Mouse (Mus musculus) liver, embryonic 13.5 days (tissue): ENCODE results near the gene Lrrc23. TPM values are rescaled to one million over a fixed set of nuclear protein-coding genes. Genes with fewer than 3 reads are reported as not detected.
"Not testable (repeated sequence)": the region's sequence is repeated elsewhere in the genome, so short reads cannot be mapped to it uniquely, and the experiment has no call there.

Source experiments
- ATAC-seq: fragments of 200-750 bp; cut with Nextera tagmentation; 2 replicates; pipeline ENCODE4 v1.8.0; 2017; ENCODE audit warnings: low read depth, mild to moderate bottlenecking, moderate number of reproducible peaks, moderate library complexity
- DNase-seq: peaks from one replicate; pipeline ENCODE4 v3.0.0; 2022
- H3K27ac ChIP-seq: fragments of 300-500 bp; sonication (generic); 2 replicates; pipeline ENCODE4 v1.5.1; 2015; ENCODE audit warnings: moderate library complexity, mild to moderate bottlenecking, inconsistent platforms
- H3K27me3 ChIP-seq: fragments of 300-500 bp; sonication (generic); 2 replicates; pipeline ENCODE4 v1.6.1; 2015; ENCODE audit warnings: mild to moderate bottlenecking, inconsistent platforms
- H3K36me3 ChIP-seq: fragments of 300-500 bp; sonication (generic); 2 replicates; pipeline ENCODE4 v1.6.1; 2015; ENCODE audit warnings: mild to moderate bottlenecking, inconsistent platforms
- H3K4me1 ChIP-seq: fragments of 300-500 bp; sonication (generic); replicated peaks from 2 replicates; pipeline ENCODE4 v1.6.1; 2015; ENCODE audit warnings: inconsistent platforms
- H3K4me2 ChIP-seq: fragments of 300-500 bp; sonication (generic); 2 replicates; pipeline ENCODE4 v1.6.1; 2015; ENCODE audit warnings: inconsistent platforms, mild to moderate bottlenecking, moderate library complexity
- H3K4me3 ChIP-seq: fragments of 300-500 bp; sonication (generic); replicated peaks from 2 replicates; pipeline ENCODE4 v1.5.1; 2015; ENCODE audit warnings: mild to moderate bottlenecking, inconsistent platforms
- H3K9ac ChIP-seq: fragments of 300-500 bp; sonication (generic); 2 replicates; pipeline ENCODE4 v1.6.1; 2015; ENCODE audit warnings: mild to moderate bottlenecking, inconsistent platforms
- H3K9me3 ChIP-seq: fragments of 300-500 bp; sonication (generic); replicated peaks from 2 replicates; pipeline ENCODE4 v1.6.1; 2016; ENCODE audit warnings: inconsistent platforms
- WGBS: fragments of 180-500 bp; shearing (Covaris S2); methylation state at CpG from one replicate; pipeline ENCODE4 v1.1.7; 2015; ENCODE audit not compliant: insufficient replicate concordance; 5-methylcytosine and 5-hydroxymethylcytosine counted together
- polyA plus RNA-seq: library from polyadenylated mRNA; unstranded; fragments of >200 nt; fragmentation: Nextera tagmentation; extraction: Ambion mirVana; gene quantifications from 2 replicates; pipeline ENCODE4 v1.2.1, GENCODE M21; 2015

Gene Lrrc23
- polyA plus RNA-seq, 1 experiment from 2014 or later: not detected

DNA sequence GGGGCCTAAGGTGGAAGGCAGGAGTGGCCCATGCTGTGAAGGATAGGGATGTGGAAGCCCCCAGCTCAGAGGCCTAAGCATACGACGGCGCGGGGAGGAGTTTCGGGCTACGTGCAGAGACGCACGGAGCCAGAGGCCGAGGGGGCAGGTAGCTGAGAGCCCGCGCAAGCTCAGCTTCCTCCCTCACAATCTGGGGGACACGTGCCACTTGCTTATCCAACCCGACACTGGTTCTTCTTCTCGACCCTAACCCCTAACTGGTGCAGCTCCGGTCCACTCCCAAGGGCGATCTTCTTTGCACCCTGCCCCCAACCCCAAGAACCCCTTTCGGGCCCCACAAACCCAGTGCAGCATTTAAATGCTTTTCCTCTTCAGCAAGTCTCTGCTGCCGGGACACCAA is 34.0 kb upstream of the Lrrc23 start:
- peaks cover 65% of the 10 kb centered on the region for H3K4me1 ChIP-seq
- H3K9me3 ChIP-seq: no peaks in the 10 kb centered on the region
- WGBS: under 1% methylated on average over 18 of the region's 18 CpGs
- peak; percentile 56 for ATAC-seq
- peak overlapping the region; percentile 84 for H3K9ac ChIP-seq
- H3K36me3 ChIP-seq: peaks cover 63% of the 10 kb centered on the region
- DNase-seq: peak; percentile 69
- H3K27me3 ChIP-seq: no peaks in the 10 kb centered on the region
- peak overlapping the region; percentile 89 for H3K27ac ChIP-seq
- H3K4me2 ChIP-seq: peak overlapping the region; percentile 90
- H3K4me3 ChIP-seq: peak overlapping the region; percentile 73

DNA sequence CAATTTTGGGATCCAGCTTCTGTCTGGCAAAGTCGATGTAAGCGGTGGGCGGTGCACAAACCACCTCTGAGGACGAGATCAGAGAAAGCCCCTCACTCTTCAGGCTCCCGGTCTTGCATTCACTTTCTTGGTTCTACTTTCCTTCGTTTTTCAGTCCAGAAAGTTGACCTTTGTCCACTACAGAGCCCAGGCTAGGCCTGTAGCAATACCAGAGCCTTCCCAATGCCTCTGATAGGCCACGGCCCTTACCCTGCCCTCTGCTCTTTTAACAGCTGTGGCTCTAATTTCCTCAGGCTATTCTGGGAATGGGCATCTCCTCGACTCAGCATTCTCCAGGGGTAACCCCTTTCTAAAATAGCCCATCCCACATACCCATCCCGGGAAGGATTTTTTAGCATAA is 33.3 kb upstream of the Lrrc23 start:
- H3K36me3 ChIP-seq: peaks cover 56% of the 10 kb centered on the region
- DNase-seq (no peak), ATAC-seq (no peak)
- WGBS: 21% methylated on average over 9 of the region's 9 CpGs
- H3K4me3 ChIP-seq: peak overlapping the region; percentile 73
- H3K27ac ChIP-seq: peak overlapping the region; percentile 89
- peaks cover 67% of the 10 kb centered on the region for H3K4me1 ChIP-seq
- H3K9ac ChIP-seq: peak overlapping the region; percentile 84
- H3K27me3 ChIP-seq: no peaks in the 10 kb centered on the region
- H3K9me3 ChIP-seq: no peaks in the 10 kb centered on the region
- H3K4me2 ChIP-seq: peak overlapping the region; percentile 90

DNA sequence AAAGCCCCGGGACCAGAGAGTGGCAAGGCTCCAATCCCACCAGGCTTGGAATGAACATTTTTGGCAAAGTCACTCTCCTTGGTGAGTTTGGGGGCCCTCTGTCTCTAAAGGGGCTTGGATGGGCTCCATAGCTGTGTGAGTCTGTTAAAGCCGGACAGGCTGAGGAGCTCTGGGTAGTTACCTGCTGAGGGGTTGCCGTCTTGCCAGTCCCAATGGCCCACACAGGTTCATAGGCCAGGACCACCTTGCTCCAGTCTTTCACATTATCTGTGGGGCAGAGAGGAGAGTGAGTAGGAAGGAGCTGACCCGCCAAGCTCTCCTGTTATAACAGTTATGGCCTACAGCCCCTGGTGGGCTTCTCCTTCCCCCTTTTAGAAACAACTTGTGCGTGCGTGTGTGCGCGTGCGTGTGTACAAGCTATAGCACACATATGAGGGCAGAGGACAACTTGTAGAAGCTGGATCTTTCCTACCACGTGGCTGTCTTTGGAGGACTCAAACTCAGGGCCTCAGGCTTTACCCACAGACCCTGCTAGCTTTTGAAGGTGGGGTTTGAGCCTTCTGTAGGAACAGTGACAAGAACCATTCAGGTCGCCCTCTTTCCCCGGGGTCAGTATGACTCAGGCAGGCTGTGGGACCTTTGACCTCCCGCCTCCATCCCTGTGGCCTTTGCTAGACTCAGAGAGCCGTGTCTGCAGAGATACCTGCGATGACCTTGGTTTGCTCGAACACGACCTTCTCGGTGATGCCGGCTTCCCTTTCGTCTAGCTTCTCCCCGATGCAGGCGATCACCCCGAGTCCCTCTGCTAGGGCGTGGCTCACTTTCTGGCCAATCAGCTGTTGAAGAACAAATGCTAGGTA is 32.4 kb upstream of the Lrrc23 start:
- peak overlapping the region; percentile 90 for H3K4me2 ChIP-seq
- peak overlapping the region; percentile 84 for H3K9ac ChIP-seq
- DNase-seq (peak; percentile 18), ATAC-seq (no peak)
- H3K27ac ChIP-seq: peak overlapping the region; percentile 89
- H3K4me3 ChIP-seq: peak overlapping the region; percentile 73
- H3K9me3 ChIP-seq: no peaks in the 10 kb centered on the region
- peaks cover 76% of the 10 kb centered on the region for H3K4me1 ChIP-seq
- H3K36me3 ChIP-seq: peaks cover 47% of the 10 kb centered on the region
- no peaks in the 10 kb centered on the region for H3K27me3 ChIP-seq
- WGBS: 76% methylated on average over 24 of the region's 24 CpGs

GRCm38 (mm10) chr6:124811403-124811665 is 31.8 kb upstream of the Lrrc23 start:
- ATAC-seq: no peak
- Histone ChIP-seq H3K9me3 (no peaks in the 10 kb centered on the region), H3K27me3 (no peaks in the 10 kb centered on the region), H3K4me1 (peaks cover 82% of the 10 kb centered on the region), H3K9ac (no peak overlapping the region), H3K27ac (peak overlapping the region; percentile 89), H3K4me3 (no peak overlapping the region), H3K36me3 (peaks cover 41% of the 10 kb centered on the region), H3K4me2 (0 out of 2 replicates have a peak overlapping the region, but pooled peaks have one; percentile 10)
- no peak for DNase-seq
- WGBS: 85% methylated on average over 4 of the region's 4 CpGs

DNA sequence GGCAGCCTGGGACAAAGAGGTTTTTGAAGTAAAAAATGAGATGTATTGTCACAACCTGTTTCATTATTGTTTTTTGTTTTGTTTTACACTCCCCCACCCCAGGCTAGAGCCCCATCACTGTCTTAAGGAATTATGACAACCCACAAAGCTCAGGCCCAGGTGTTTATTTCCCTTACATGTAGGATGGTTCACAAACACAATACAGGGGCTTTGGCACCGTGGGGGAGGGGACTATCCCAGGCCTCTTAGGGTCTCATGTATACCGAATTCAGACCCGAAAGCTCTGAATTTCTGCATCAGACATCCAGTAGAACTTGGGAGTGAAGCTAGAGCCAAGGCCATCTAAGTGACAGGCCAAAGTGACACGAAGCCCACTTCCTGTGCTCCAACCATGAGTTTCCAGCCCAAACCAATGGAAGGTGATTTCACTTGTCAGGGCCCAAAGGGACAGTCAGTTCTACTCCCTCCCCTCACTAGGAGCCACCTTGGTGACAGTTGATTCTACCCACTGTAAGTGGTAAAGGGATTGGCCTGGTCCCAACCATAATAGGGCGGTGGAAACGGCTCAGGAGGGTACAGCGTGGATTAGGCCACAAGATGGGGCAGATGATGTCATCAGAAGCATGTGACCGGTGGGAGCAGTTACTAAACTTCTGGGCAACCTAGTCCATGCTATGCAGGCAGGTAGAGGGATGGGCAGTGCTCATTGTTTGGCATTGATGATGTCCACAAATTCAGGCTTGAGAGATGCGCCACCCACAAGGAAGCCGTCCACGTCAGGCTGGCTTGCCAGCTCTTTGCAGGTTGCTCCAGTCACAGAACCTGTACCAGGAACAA is 31.3 kb upstream of the Lrrc23 start:
- Histone ChIP-seq H3K4me2 (peak overlapping the region; percentile 100), H3K27ac (peak overlapping the region; percentile 97; the same call in 1 of the 2 replicates), H3K4me1 (peaks cover 87% of the 10 kb centered on the region), H3K9ac (peak overlapping the region; percentile 92; the same call in 1 of the 2 replicates), H3K36me3 (peaks cover 37% of the 10 kb centered on the region)
- H3K4me3 ChIP-seq, ATAC-seq, DNase-seq, H3K27me3 ChIP-seq, H3K9me3 ChIP-seq: not testable (repeated sequence)
- 73% methylated on average over 11 of the region's 11 CpGs for WGBS

- no peak for DNase-seq
- Histone ChIP-seq H3K27me3 (no peaks in the 10 kb centered on the region), H3K9me3 (no peaks in the 10 kb centered on the region), H3K4me2 (peak overlapping the region; percentile 100), H3K36me3 (peaks cover 30% of the 10 kb centered on the region), H3K27ac (peak overlapping the region; percentile 97), H3K4me3 (peak overlapping the region; percentile 86), H3K9ac (peak overlapping the region; percentile 92), H3K4me1 (peaks cover 88% of the 10 kb centered on the region)
- 0 out of 2 replicates have a peak, but pooled peaks have one; percentile 0 for ATAC-seq
- 44% methylated on average over 14 of the region's 14 CpGs for WGBS
Measured at GRCm38 (mm10) chr6:124809775-124810538, 30.4 kb upstream of the Lrrc23 start.

GRCm38 (mm10) chr6:124809052-124809774 is 29.7 kb upstream of the Lrrc23 start:
- WGBS: under 1% methylated on average over 35 of the region's 35 CpGs
- peak; percentile 80 for DNase-seq
- Histone ChIP-seq H3K9me3 (no peaks in the 10 kb centered on the region), H3K4me1 (peaks cover 88% of the 10 kb centered on the region), H3K4me2 (peak overlapping the region; percentile 100), H3K27ac (peak overlapping the region; percentile 97), H3K9ac (peak overlapping the region; percentile 92), H3K36me3 (peaks cover 30% of the 10 kb centered on the region), H3K27me3 (no peaks in the 10 kb centered on the region), H3K4me3 (peak overlapping the region; percentile 86)
- peak; percentile 40 for ATAC-seq

DNA sequence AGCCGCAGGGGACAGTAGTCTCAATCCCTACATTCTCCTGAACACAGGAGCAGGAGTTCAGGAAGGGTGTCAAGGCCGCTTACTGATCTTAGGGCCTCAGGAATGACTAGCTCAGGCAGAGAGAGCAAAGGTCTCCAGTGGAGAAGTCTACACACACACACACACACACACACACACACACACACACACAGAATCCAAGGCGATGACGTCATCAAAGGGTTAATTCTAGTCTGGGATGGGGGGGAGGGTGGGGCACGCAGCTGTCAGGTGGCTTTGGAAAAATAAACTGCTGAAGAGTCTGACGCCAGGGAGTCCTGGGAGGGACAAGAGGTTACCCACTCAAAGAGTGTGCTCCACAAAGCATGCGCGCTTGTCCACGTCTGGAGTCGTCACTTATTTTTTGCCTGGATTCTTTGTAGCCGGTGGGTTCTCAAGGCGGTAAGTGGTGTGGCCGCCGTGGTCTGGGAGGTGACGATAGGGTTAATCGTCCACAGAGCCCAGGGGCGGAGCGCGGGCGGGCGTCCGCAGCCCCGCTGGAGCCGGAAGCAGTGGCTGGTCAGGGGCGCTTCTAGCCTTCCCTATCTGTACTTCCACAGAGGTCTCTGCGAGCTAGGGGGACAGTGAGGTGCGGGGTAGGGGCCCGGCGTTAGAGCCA is 29.0 kb upstream of the Lrrc23 start, which contains the start of gene Spsb2:
Gene Spsb2, plus strand, starts transcription at position 304 of the 655 bp plus-strand sequence.
- peak within 1 kb of the TSS; percentile 100 for H3K4me2 ChIP-seq
- DNase-seq (peak; percentile 69), ATAC-seq (peak; percentile 63)
- peaks cover 88% of the 10 kb centered on the region for H3K4me1 ChIP-seq
- H3K9ac ChIP-seq: peak within 1 kb of the TSS; percentile 92
- H3K36me3 ChIP-seq: peaks cover 30% of the 10 kb centered on the region
- peak within 1 kb of the TSS; percentile 86 for H3K4me3 ChIP-seq
- H3K27me3 ChIP-seq: no peaks in the 10 kb centered on the region
- no peaks in the 10 kb centered on the region for H3K9me3 ChIP-seq
- H3K27ac ChIP-seq: peak within 1 kb of the TSS; percentile 97
- WGBS: 4% methylated on average over 29 of the region's 29 CpGs

- Histone ChIP-seq H3K9me3 (no peaks in the 10 kb centered on the region), H3K4me2 (peak overlapping the region; percentile 100), H3K27ac (peak overlapping the region; percentile 97), H3K27me3 (no peaks in the 10 kb centered on the region), H3K4me3 (peak overlapping the region; percentile 86), H3K9ac (peak overlapping the region; percentile 92), H3K4me1 (peaks cover 85% of the 10 kb centered on the region), H3K36me3 (peaks cover 30% of the 10 kb centered on the region)
- no peak for DNase-seq
- WGBS: 68% methylated on average over 6 of the region's 6 CpGs
- ATAC-seq: no peak
Measured at GRCm38 (mm10) chr6:124807986-124808357, 28.4 kb upstream of the Lrrc23 start.

DNA sequence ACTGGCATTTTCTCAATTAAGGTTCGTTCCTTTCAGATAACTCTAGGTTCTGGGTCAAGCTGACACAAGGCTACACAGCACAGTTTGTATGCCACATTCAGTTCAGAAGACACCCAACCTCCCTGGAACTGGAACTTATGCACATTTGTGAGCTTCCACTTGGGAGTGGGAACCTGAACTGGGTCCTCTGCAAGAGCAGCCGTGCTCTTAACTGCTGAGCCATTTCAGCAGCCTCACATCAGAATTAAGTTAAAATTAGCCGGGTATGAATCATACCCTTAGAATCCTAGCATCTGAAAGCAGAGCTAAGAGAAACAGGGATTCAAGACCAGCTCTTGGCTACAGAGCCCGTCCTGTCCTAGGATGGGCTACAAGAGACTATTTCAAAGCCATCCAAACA is 27.8 kb upstream of the Lrrc23 start:
- Histone ChIP-seq H3K36me3 (peaks cover 27% of the 10 kb centered on the region), H3K4me3 (no peak overlapping the region), H3K4me2 (no peak overlapping the region), H3K4me1 (peaks cover 84% of the 10 kb centered on the region), H3K9me3 (no peaks in the 10 kb centered on the region), H3K27ac (peak overlapping the region; percentile 97), H3K9ac (no peak overlapping the region), H3K27me3 (no peaks in the 10 kb centered on the region)
- ATAC-seq (no peak), DNase-seq (no peak)
- WGBS: 66% methylated on average over 4 of the region's 4 CpGs
